Mouse (Mus musculus) neutrophil, adult 5-6 weeks (primary cell): ENCODE results near the gene Fam114a1. TPM values are rescaled to one million over a fixed set of nuclear protein-coding genes. Genes with fewer than 3 reads are reported as not detected.

Source experiments
- ATAC-seq: fragments of 151-379, 151-347 bp; 2 replicates; pipeline ENCODE4 v1.8.0; 2017; ENCODE audit warnings: mild to moderate bottlenecking, moderate TSS enrichment; ENCODE audit not compliant: insufficient number of reproducible peaks, poor library complexity, low FRiP score, severe bottlenecking; ENCODE audit errors: extremely low read depth
- total RNA-seq: library from RNA; stranded (forward); fragments of 200-1000 nt; gene quantifications from 2 replicates; pipeline ENCODE4 v1.2.3, GENCODE M21; 2017

Fam114a1 gene
- 32.7 and 33.2 TPM in 2 replicates for total RNA-seq

DNA sequence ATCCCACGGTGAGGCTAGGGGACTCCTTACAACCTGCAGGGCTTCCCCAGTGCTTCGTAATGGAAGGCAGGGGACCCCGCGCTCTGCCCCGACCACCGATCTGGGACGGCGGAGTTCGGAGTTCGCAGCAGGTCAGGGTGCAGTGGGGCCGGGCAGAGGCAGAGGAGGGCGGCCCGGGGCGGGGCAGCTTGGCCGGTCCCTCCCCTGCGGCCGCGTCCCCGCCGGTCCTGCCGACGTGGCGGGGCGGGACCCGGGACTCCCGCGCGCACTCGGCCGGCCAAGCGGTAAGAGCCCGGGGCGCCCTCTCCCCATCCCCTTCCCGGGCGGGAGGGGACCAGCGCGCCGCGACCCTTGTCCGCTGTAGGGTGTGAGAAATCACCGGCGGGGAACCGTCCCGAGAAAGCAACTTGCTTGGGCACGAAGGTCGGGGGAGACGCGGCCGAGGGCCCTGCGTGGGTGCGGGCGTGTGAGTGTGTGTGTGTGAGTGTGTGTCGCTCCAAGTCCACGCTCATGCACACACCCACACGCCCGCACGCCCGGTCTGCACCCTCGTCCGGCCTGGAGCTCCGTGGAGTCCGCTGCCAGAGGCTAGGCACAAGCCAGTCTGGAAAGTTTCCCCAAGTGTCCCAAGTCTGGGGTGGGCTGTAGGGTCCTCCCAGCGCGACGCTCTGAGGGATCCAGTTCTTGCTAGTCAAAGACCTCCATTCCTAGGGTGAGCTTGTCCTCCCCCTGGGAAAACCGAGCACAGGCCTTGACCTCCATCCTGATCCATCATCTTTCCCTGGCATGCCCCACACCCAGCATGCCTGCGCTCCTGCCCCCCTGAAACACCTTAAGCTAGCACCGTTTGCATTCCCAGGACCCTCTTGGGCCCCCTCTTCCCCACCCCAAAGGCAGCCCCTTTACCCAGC, at the start of gene Fam114a1:
Fam114a1 (plus strand) TSS at position 211 of the 911 bp plus-strand sequence.
- ATAC-seq: peak; percentile 75

DNA sequence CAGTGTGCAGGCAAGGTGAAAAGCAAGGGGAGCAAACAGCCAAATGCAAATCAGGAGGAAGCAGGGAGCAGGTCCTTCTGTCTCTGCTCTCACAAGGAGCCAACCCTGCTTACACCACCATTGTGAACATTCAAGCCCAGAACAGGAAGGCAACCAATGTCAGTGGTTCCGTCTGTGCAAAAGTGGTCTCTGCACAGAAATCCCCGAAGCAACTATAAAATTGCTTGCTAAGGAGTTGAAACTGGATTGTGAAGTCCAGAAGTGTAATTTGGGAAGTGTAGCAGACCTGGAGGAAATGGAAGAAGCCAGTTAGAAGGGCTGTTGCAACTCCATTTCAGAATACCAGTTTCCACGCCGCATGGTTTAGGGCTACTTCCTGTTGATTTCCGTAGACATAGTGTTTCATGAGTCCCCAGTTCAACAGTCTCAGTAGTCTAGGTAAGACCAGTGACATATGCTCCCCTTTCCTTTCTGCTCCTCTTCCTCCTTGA, 46.9 kb upstream of the Fam114a1 start:
- ATAC-seq: peak; percentile 84

DNA sequence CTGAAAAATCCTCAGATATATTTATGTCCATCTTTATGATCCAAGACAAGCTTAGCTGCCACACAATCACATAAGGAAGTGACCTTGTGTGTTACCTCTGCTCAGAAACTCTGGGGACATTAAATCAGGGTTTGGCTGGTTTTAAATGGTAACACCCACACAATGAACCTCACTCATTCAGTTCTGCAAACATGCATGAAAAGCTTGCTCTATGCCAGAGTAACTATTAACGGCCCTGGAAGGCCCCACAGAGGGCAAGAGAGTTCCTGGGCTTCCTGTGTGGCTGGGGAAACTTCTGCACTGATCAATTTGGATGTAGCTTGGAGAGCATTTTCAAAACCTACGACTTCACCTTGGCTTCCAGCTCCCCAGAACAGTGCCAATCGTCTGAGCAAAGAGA, 37.7 kb upstream of the Fam114a1 start:
- ATAC-seq: no peak

DNA sequence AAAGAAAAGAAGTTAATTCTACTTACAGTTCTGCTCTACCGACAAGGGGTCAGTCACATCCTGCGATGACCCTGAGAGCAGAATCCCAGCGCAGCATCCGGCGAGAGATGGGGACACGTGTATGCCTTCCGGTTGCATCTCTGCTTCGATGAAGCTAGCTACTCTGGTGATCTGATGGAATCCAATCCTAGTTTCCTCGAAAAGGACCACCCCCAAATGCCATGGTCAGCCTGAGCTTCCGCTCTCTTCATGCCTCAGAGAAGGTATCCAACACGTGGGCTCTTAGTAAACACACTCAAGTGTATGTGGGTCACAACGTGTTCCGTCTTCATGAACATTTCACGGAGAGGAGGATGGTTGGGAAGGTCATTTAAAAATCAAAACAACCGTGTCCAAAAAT, 37.1 kb upstream of the Fam114a1 start:
- ATAC-seq: no peak

DNA sequence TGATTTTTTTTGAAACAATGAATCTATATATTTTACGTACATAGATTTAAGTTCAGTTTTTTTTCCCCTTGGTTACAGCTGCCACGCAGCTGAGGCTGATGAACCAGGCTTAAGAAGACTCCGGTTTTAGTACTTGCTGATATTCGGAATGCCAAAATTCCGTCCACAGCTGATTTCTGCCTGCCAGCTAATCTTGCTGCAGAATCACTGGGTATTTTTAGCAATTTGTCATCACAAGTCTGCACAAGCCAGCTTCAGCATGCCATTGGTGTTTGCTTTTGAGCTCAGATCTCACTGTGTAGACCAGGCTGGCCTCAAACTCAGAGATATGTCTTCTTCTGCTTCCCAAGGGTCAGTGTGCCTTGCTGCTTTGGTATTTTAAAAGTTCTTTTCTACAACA, 18.4 kb upstream of the Fam114a1 start:
- no peak for ATAC-seq

DNA sequence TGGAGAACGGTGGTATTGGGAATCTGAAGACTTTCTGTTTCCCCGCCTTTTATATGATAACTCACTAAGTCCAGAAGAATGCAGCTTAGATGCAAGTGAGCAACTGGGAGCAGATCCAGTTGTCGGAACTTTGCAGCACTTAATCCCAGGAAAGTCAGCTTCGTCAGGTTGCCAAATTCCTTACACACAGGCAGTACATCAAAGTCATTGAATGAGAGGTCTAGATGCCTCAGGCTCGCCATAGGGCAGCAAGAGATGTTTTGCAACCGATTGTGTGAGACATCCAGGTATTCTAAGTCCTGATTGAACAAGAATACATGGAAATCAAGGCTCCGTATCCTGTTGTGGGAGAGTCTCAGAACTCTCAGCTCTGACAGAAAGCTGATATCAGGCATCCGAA, 14.9 kb upstream of the Fam114a1 start:
- no peak for ATAC-seq

DNA sequence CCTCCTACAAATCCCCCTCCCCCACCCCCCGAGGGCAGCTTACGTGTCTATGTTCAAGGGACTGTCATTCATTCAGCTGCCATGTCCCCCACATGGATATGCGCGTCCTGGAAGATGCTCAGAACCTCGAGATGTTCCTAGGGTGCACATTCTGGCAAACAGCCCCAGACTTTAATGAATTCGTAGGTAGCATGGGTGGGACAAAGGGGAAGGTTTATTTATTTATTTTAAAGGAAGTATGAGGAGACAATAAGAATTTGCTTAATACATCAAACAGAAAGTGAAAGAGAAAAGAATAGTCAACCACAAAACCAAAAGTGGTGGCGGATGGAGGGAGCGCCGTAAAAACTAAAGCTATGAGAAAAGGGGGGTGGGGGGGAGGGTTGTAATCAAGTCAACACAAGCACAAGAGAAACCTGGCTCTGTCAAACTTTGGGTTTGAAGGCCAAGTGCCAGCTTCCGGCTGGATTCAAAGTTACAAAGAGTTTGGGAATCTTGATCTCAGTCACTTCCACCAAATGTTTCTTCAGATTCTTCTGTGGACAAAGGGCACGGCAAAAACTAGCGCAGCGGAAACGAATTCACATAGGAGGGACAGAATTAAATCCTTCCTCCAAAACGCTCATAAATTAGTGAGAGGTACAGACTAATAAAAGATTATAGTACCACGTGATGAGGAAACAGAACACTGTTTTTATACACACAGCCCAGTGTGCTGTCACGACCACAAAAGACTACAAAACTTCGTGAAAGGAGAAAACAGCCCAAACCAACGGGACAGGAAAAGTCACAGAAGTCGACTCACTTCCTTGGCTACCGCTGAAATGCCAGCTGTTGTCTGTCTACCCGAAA, 10.7 kb upstream of the Fam114a1 start:
- ATAC-seq: 0 out of 2 replicates have a peak, but pooled peaks have one; percentile 11

DNA sequence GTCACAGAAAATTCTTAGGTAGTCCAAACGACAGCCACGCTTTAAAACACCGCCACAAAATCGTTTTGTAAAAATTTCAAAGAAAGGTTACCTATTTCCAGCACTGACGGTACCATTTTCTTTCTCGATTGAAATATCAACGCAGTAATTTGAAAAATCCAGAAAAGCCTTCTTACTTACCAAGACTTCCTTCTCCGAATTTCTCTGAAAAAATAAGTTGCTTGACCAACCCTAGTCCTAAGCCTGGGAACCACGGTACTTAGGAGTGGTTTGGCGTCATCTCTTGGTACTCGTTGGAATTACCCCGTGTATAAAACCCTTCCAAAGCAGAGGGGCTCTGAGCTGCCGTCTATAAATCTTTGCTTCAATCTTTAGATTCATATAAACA, 10.0 kb upstream of the Fam114a1 start, which contains the start of gene Tlr6:
Tlr6 (minus strand) TSS at position 255 of the 388 bp plus-strand sequence.
- ATAC-seq: no peak

DNA sequence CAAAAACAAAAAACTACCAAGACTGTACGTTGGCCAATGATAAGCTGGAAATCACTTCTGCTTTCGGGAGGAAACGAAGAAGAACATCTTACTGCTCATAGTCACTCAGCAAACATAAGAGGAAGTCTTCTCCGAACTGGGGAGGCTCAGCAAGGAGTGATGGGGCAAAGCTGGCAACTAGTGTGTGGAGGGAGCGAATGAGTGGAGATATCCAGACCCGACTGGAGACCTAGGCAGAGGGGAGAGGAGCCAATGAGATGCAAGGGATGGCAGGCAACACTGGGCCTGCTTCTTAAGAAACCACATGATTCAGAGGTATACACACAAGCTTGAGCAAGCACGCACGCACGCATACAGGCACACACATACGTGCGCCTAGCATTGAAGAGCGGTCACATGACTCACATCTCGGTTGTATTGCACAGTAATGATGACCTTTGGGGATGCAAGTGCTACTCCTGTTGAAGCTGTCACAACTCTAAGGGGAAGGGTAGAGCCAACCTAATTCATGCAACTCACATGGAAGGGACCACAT, 8.9 kb upstream of the Fam114a1 start:
- ATAC-seq: peak; percentile 82

DNA sequence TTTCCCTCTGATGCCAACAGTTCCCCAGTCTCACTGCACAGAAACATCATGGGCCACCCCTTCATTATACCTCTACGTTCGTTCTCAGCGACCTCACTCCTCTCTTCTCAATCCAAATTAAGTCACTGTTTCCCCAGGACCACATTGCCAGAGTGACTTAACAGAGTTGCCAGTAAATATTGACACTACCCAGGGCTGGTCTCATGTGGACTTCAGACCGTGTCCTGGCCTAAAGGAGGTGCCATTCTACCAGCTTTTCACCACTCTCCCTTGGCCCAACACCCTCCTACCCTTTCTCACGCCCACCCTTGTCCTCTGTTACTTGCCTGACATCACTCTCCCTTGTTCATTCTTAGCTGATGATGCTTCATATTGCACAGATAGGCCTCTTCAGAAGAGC, 6.6 kb upstream of the Fam114a1 start:
- ATAC-seq: no peak

DNA sequence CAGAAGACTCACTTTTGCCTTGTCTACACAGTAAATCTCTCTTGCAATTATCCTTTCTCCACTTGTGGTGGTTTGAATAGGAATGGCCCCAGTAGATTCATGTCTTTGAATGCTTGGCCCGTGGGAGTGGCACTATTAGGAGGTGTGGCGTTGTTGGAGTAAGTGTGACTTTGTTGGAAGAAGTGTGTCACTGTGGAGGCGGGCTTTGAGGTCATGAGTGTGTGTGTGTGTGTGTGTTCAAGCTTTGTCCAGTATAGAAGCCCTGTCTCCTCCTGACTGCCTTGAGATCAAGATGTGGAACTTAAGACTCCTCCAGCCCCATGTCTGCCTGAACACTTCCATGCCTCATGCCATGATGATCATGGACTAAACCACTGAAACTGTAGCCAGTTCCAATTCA, 6.1 kb upstream of the Fam114a1 start:
- no peak for ATAC-seq

DNA sequence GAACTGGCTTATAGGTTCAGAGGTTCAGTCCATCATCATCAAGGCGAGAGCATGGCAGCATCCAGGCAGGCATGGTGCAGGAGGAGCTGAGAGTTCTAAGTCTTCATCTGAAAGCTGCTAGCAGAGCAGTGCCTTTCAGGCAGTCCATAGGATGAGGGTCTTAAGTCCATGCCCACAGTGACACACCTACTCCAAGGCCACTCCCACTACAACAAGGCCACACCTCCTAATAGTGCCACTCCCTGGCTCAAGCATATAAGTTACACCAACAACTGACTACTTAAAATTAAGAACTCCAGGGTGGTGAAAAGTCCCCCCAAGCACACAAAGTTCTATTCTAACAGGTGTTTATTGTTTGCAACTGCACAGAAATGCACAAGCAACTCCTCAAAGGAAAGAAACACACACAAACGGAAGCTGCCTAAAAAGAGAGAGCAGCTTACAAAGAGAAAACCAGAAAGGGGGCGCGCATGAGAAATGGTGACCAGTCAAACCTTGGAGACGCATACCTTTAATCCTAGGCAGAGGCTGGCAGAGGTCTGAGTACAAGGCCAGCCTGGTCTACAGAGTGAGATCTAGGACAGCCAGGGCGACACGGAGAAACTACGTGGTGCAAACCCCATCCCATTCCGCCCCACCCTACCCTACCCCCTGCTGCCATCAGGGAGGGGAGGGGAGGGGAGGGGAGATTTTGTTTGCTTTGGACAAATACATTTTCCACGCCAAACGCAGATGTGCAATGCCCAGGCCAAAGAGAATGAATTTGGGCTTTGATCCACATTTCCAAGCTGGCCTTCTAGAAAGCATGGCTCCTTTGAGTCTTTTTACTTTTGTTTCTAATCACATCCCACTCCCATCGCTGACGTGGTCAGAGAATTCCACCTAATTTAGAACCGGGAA, 660 bp upstream of the Fam114a1 start:
- no peak for ATAC-seq

DNA sequence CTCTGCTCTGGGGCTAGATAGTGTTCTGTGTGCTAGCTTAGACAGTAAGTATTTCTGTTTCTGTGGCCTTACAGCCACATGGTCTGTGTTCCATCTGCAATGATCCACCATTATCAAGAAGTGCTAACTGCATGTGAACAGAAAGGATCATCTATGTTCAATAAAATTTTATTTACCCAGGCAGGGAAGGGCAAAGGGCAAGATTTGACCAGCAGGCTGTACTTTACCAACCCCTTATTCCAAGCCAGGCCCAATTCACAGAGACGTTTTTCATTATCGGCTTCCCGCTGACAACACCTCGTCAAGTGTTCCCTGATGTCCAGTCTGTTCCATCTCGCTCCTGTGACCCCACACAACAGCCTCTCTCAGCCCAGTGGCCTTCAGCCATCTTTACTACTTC, 5.2 kb downstream of the Fam114a1 start:
- no peak for ATAC-seq

DNA sequence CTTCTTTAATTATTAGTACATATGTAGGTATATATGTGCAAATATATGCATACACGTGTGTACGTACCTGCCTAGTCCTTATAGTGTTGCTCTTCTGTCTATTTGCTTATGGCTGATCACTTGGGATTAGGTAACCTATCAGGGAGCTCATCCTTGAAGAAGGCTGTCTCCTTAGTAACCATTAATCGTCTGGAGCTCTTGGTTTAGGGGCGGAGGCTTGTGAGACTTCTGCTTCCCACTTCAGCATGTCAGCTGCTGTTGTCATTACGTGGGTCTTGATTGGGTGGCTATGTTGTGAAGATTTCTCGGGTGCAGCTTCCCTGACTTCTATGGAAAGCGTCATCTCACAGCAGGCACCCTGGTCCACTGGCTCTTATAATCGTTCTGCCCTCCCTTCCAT, 7.3 kb downstream of the Fam114a1 start:
- ATAC-seq: no peak

DNA sequence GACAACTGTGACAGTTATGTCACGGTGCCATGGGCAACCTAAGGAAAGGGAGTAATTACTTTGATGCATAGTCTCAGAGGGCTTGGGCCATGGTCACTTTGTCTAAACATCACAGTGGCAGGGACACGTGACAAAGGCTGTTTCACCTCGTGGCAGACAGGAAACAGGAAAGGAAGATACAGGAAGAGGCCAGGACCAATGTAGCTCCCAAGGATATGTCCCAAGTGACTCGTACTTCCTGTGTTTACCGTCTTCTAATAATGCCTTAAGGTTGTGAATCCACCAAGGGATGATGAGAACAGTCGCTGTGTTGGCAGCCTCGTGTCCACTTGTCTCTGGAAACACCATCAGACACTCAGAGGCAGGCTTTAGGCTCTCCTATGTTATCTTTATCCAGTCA, 16.1 kb downstream of the Fam114a1 start:
- no peak for ATAC-seq

DNA sequence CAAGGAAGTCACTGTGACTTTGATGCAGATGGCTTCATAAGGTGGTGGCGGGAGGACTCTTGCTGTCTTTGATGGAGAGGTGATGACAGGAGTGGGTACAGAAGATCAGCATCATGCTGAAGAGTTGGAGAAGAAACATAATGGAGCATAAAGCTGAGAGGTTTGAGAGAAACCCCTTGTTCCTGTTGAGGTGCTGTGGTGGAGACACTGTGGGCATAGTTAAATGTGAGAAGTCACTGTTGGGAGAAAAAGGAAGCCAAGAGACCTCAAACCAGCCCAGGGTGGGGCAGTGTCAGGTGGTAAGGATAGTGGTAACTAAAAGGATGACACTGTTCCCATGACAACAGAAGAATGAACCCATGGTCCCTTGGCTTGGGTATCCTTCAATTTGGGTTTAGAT, 20.1 kb downstream of the Fam114a1 start:
- peak; percentile 76 for ATAC-seq

DNA sequence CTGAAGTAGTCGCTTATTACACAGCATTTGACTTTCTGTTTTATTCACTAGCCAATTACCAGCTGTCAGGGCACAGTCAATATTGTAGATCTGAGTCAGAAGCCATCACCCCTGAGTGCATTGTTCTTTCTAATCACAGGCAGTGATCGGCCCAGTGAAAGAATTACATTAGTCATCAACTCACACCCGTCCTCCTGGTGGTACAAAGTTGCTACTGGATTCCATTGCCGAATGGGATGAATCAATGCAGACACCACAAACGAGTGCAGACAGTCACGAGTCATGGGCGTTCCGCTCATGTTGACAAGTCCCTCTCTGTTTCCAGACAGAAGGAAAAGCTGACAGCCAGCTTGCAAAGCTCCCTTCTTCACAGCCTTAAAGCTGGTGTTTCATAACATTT, 22.7 kb downstream of the Fam114a1 start:
- no peak for ATAC-seq

DNA sequence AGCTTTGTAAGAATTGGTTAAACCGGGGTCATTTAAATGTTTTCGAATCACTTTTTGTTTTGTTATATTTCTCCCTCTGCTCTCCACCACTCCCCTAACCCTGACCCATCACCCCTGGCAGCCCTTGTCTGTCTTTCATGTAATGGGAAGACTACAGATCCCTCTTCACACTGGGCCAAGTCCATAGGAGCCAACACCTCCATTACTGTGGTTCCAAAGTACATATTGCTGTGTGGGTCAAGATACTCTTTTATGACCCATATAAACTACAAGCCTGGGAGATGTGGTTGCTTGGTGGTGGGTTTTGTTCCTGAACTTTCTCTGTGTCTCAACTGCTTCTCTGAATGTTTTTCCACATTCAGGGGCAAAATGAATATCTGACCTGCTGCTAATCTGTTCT, 25.5 kb downstream of the Fam114a1 start:
- ATAC-seq: no peak
